Mouse (Mus musculus): ENCODE results near the gene 4921536K21Rik. TPM values are rescaled to one million over a fixed set of nuclear protein-coding genes. Genes with fewer than 3 reads are reported as not detected.

The 4921536K21Rik gene
- polyA plus RNA-seq (2016; fragmentation: Nextera tagmentation; extraction: Ambion mirVana), result 0.72 and 0.82 TPM in 2 replicates

- H3K27ac ChIP-seq, result peak within 1 kb of the TSS; percentile 85
- peak within 1 kb of the TSS; percentile 45 for H3K4me3 ChIP-seq
- WGBS, result 2% methylated on average over 46 of the region's 46 CpGs
- H3K4me1 ChIP-seq, result peaks cover 9% of the 10 kb centered on the region; the same call in 1 of the 2 replicates
- ATAC-seq (ENCODE audit: low FRiP score), result peak; percentile 99
- no peaks in the 10 kb centered on the region for H3K27me3 ChIP-seq
- H3K9me3 ChIP-seq (replicated peaks), result no peaks in the 10 kb centered on the region
- H3K9ac ChIP-seq, result peak within 1 kb of the TSS; percentile 67
- H3K36me3 ChIP-seq, result peaks cover 28% of the 10 kb centered on the region
- H3K4me2 ChIP-seq (replicated peaks), result peak within 1 kb of the TSS; percentile 60
These were observed at the start of gene 4921536K21Rik, which contains the start of gene Dusp18 for GRCm38 (mm10) chr11:3894406-3895281. 4921536K21Rik (minus strand) TSS chr11:3895098. Dusp18 (plus strand) TSS chr11:3895240.

DNA sequence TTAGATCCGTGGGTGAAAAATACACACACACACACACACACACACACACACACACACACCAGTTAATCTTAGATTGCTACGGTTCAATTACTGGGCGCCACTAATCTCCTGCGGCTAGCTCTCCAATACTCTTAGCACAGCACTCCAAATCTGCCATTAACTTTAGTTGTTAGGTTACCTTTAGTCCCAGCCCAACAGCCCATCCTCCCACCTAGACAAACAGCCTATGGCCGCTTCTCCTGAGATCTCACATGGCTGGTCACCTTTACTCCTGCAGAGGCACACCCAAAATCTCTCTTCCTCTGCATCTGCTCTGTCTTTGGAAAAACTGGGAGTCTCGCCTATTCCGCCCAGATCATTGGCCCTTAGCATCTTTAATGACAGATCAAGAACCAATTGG lies 46.5 kb upstream of the 4921536K21Rik start:
- ATAC-seq (ENCODE audit: low FRiP score), result no peak

GRCm38 (mm10) chr11:3937321-3937874 lies 42.5 kb upstream of the 4921536K21Rik start:
- H3K4me1 ChIP-seq, result no peaks in the 10 kb centered on the region
- H3K9ac ChIP-seq, result no peak overlapping the region
- no peak overlapping the region for H3K4me2 ChIP-seq (replicated peaks)
- H3K9me3 ChIP-seq (replicated peaks), result no peaks in the 10 kb centered on the region
- WGBS, result 77% methylated on average over 13 of the region's 13 CpGs
- H3K4me3 ChIP-seq, result no peak overlapping the region
- H3K27ac ChIP-seq, result no peak overlapping the region
- no peak for ATAC-seq (ENCODE audit: low FRiP score)
- H3K36me3 ChIP-seq, result no peaks in the 10 kb centered on the region
- 0 out of 2 replicates have a peak, but pooled peaks cover 3% of the 10 kb centered on the region for H3K27me3 ChIP-seq

More for the DNA sequence above, 46.5 kb upstream of the 4921536K21Rik start:
- no peaks in the 10 kb centered on the region for H3K9me3 ChIP-seq (replicated peaks)
- peaks cover 4% of the 10 kb centered on the region; the same call in 1 of the 2 replicates for H3K27me3 ChIP-seq
- H3K9ac ChIP-seq, result no peak overlapping the region
- H3K4me1 ChIP-seq, result no peaks in the 10 kb centered on the region
- WGBS, result 89% methylated on average over 7 of the region's 7 CpGs
- H3K4me3 ChIP-seq, result no peak overlapping the region
- H3K27ac ChIP-seq, result no peak overlapping the region
- no peak overlapping the region for H3K4me2 ChIP-seq (replicated peaks)
- H3K36me3 ChIP-seq, result no peaks in the 10 kb centered on the region

- WGBS, result 82% methylated on average over 3 of the region's 3 CpGs
These were observed 41.4 kb upstream of the 4921536K21Rik start for GRCm38 (mm10) chr11:3936318-3936717.

DNA sequence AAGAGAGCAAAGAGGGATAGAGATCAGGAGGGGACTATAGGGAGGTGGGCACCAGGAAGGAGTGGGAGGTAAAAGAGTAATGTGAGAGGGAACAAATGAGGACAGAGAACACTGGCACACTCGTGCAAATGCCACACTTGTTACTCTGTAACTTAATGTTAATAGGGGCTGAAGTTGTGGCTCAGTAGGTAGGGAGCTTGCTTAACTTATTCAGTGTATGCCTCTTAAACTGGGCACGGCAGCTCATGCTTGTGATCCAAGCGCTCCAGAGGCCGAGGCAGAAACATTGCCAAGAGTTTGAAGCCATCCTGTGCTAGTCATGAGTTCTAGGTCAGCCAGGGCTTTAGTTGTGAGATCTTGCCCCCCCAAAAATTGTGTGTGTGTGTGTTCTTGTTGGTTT lies 40.2 kb upstream of the 4921536K21Rik start:
- H3K4me3 ChIP-seq, result no peak overlapping the region
- ATAC-seq (ENCODE audit: low FRiP score), result no peak
- H3K4me2 ChIP-seq (replicated peaks), result no peak overlapping the region
- H3K36me3 ChIP-seq, result no peaks in the 10 kb centered on the region
- H3K9ac ChIP-seq, result no peak overlapping the region
- peaks cover 7% of the 10 kb centered on the region for H3K4me1 ChIP-seq
- WGBS, result 72% methylated on average over 4 of the region's 4 CpGs
- H3K27ac ChIP-seq, result no peak overlapping the region
- no peaks in the 10 kb centered on the region for H3K9me3 ChIP-seq (replicated peaks)
- H3K27me3 ChIP-seq, result 0 out of 2 replicates have a peak, but pooled peaks cover 3% of the 10 kb centered on the region

More at GRCm38 (mm10) chr11:3936318-3936717, 41.4 kb upstream of the 4921536K21Rik start:
- H3K4me1 ChIP-seq, result peaks cover 2% of the 10 kb centered on the region
- no peaks in the 10 kb centered on the region for H3K9me3 ChIP-seq (replicated peaks)
- no peak overlapping the region for H3K4me3 ChIP-seq
- H3K36me3 ChIP-seq, result no peaks in the 10 kb centered on the region
- H3K27me3 ChIP-seq, result 0 out of 2 replicates have a peak, but pooled peaks cover 3% of the 10 kb centered on the region
- H3K9ac ChIP-seq, result no peak overlapping the region
- H3K27ac ChIP-seq, result no peak overlapping the region
- H3K4me2 ChIP-seq (replicated peaks), result no peak overlapping the region
- ATAC-seq (ENCODE audit: low FRiP score), result no peak

- no peak for ATAC-seq (ENCODE audit: low FRiP score)
- Histone ChIP-seq H3K36me3 (no peaks in the 10 kb centered on the region), H3K9me3 (replicated peaks) (no peaks in the 10 kb centered on the region), H3K27ac (no peak overlapping the region), H3K4me1 (peaks cover 7% of the 10 kb centered on the region), H3K27me3 (0 out of 2 replicates have a peak, but pooled peaks cover 3% of the 10 kb centered on the region), H3K4me3 (no peak overlapping the region), H3K4me2 (replicated peaks) (no peak overlapping the region), H3K9ac (no peak overlapping the region)
- 82% methylated on average over 9 of the region's 9 CpGs for WGBS
These were observed 38.9 kb upstream of the 4921536K21Rik start for GRCm38 (mm10) chr11:3933756-3934285.

GRCm38 (mm10) chr11:3931511-3932211 lies 36.8 kb upstream of the 4921536K21Rik start, which contains the start of gene Tcn2:
Tcn2 (minus strand) TSS chr11:3932159.
- WGBS, result under 1% methylated on average over 23 of the region's 26 CpGs
- no peak within 1 kb of the TSS for H3K27ac ChIP-seq
- H3K9me3 ChIP-seq (replicated peaks), result no peaks in the 10 kb centered on the region
- H3K36me3 ChIP-seq, result no peaks in the 10 kb centered on the region
- peak within 1 kb of the TSS; percentile 67 for H3K9ac ChIP-seq
- ATAC-seq (ENCODE audit: low FRiP score), result peak; percentile 83
- H3K4me2 ChIP-seq (replicated peaks), result peak within 1 kb of the TSS; percentile 84
- H3K4me3 ChIP-seq, result peak within 1 kb of the TSS; percentile 50
- H3K27me3 ChIP-seq, result 0 out of 2 replicates have a peak, but pooled peaks cover 3% of the 10 kb centered on the region
- peaks cover 7% of the 10 kb centered on the region for H3K4me1 ChIP-seq

DNA sequence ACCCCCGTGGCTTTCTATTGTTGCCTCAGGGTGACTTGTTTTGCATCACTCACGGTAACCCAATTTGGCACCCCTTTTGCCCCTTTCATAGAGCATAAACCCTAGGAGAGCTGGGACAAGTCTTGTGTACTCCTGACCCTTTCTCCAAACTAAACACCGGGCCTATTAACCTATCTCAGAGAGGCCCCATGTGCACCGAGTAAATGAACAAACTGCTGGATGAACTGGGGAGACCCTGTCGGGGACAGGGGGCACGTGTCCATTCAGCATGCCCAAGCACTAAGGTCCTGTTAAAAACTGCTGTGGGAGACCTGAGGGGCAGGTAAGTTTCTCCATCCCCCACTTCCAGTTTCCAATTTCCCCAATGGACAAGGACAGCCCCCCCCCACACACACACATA lies 36.0 kb upstream of the 4921536K21Rik start:
- no peaks in the 10 kb centered on the region for H3K36me3 ChIP-seq
- peak overlapping the region; percentile 67 for H3K9ac ChIP-seq
- whole genome bisulfite sequencing, result 34% methylated on average over 6 of the region's 6 CpGs
- no peak overlapping the region for H3K27ac ChIP-seq
- H3K27me3 ChIP-seq, result 0 out of 2 replicates have a peak, but pooled peaks cover 3% of the 10 kb centered on the region
- no peak for ATAC-seq (ENCODE audit: low FRiP score)
- no peaks in the 10 kb centered on the region for H3K9me3 ChIP-seq (replicated peaks)
- peak overlapping the region; percentile 50 for H3K4me3 ChIP-seq
- peaks cover 7% of the 10 kb centered on the region for H3K4me1 ChIP-seq
- H3K4me2 ChIP-seq (replicated peaks), result peak overlapping the region; percentile 84

GRCm38 (mm10) chr11:3930019-3930418 lies 35.1 kb upstream of the 4921536K21Rik start:
- H3K4me2 ChIP-seq (replicated peaks), result no peak overlapping the region
- no peak overlapping the region for H3K27ac ChIP-seq
- 85% methylated on average over 4 of the region's 4 CpGs for WGBS
- no peak for ATAC-seq (ENCODE audit: low FRiP score)
- no peaks in the 10 kb centered on the region for H3K9me3 ChIP-seq (replicated peaks)
- no peak overlapping the region for H3K9ac ChIP-seq
- no peak overlapping the region for H3K4me3 ChIP-seq
- H3K27me3 ChIP-seq, result 0 out of 2 replicates have a peak, but pooled peaks cover 3% of the 10 kb centered on the region
- H3K36me3 ChIP-seq, result no peaks in the 10 kb centered on the region
- peaks cover 7% of the 10 kb centered on the region for H3K4me1 ChIP-seq

DNA sequence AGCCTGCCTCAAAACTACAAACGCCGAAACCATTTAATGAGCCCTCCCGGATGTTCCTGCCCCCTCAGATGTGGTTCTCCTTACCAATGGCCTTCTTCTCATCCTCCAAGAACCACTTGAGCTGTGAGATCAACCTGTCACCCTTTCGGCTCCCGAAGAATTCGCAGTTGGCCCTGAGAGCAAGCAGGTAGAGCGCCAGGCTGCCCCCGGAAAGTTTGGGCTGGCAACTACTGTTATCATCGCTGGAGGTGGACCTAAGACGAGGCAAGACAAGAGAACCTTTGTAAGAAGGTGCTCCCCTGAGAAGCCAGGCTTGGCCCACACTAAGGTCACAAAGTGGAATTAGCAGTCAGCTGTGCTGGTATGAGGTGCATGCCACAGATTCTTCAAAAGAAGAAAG lies 31.0 kb upstream of the 4921536K21Rik start:
- WGBS, result 95% methylated on average over 10 of the region's 10 CpGs
- no peaks in the 10 kb centered on the region for H3K9me3 ChIP-seq (replicated peaks)

DNA sequence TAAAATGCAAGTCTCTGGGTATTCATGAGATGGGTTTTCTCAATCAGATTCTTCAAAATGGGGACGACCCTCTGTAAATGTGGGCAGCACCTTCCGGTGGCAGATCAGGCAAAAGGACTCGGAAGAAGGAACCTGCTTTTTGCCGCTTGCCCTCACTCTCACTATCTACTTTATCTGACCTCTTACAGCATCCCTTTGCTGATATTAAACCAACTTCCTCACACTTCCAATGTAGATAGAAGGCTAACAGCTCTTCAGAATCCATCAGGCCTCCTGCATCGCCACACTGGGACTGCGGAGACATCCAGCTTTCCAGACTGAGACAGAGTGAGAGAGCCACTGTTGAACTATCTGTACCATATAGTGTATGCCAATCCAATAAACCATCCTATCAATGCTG lies 27.8 kb upstream of the 4921536K21Rik start:
- Histone ChIP-seq H3K9me3 (replicated peaks) (no peaks in the 10 kb centered on the region), H3K36me3 (peaks cover 20% of the 10 kb centered on the region; the same call in 1 of the 2 replicates), H3K4me1 (no peaks in the 10 kb centered on the region), H3K27me3 (no peaks in the 10 kb centered on the region), H3K9ac (no peak overlapping the region), H3K4me2 (replicated peaks) (no peak overlapping the region), H3K4me3 (no peak overlapping the region), H3K27ac (no peak overlapping the region)
- 98% methylated on average over 6 of the region's 6 CpGs for WGBS
- ATAC-seq (ENCODE audit: low FRiP score), result no peak

More for the DNA sequence above, 31.0 kb upstream of the 4921536K21Rik start:
- no peak overlapping the region for H3K4me2 ChIP-seq (replicated peaks)
- peaks cover 1% of the 10 kb centered on the region for H3K4me1 ChIP-seq
- peaks cover 20% of the 10 kb centered on the region; the same call in 1 of the 2 replicates for H3K36me3 ChIP-seq
- no peak overlapping the region for H3K4me3 ChIP-seq
- H3K27me3 ChIP-seq, result no peaks in the 10 kb centered on the region
- no peak overlapping the region for H3K9ac ChIP-seq
- ATAC-seq (ENCODE audit: low FRiP score), result no peak
- no peak overlapping the region for H3K27ac ChIP-seq
